ENCODE assay signal across 8 mouse cellular contexts in the genomic region with DNA sequence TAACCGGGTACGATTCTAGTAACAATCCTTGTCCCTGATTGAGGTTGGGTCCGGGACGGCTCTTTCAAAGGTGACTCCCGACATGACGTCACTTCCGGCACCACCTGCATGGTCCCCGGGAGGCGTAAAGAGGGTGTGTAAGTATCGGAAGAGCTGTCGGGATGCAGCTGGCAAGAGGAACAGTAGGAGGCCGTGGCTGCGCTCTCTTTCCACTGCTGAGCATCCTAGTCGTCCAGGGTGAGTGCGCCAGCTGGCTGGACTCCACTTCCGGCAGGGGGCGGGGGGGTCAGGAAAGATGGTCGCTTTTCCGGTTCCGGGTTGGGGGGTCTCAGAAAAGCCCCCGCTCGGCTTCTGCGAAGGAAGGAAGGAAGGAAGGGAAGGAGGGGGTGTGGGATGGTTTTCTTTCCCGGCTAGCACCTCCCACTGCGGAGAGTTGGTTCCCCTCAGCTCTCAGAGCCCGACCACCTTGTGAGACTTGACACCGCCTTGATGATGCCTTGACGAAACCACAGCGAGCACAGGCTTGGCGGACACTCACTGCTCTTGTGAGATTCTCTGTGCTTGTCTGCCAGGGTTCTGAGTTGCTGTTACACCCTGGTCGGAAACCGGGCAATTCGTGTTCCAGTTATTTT. TPM values are rescaled to one million over a fixed set of nuclear protein-coding genes. Genes with fewer than 3 reads are reported as not detected.
DNase-seq lines count a peak whose midpoint lies in the region.

A gene (plus strand): TSS at position 105 of the 632 bp plus-strand sequence.

- DNase-seq in WW6 (ENCODE audit: low read depth, low spot score): peak; percentile 84
- peak; percentile 82 to 89 for DNase-seq in cerebellum, postnatal 4 days (ENCODE audit: low spot score in 2 of 2)
- peak; percentile 84 for DNase-seq in gastrocnemius, postnatal 10 days
- DNase-seq in induced T-regulatory cell, adult 2 months (ENCODE audit: low read depth): peak; percentile 95
- DNase-seq in left cerebral cortex, adult 9 months (ENCODE audit: low spot score in 2 of 2): peak; percentile 64 to 87
- DNase-seq in right cerebral cortex, postnatal 10 days (ENCODE audit: low spot score in 2 of 2): peak; percentile 92 to 93
- DNase-seq in urinary bladder, postnatal 14 days (ENCODE audit: low spot score): peak; percentile 81

- H3K4me1 ChIP-seq in megakaryocyte, embryonic 14.5 days: peaks cover 7% of the 10 kb centered on the region

- H3K36me3 ChIP-seq in megakaryocyte, embryonic 14.5 days (replicated peaks; ENCODE audit: low read length): no peaks in the 10 kb centered on the region

- H3K9me3 ChIP-seq in megakaryocyte, embryonic 14.5 days: peaks cover 6% of the 10 kb centered on the region; the same call in 1 of the 2 replicates

- H3K4me3 ChIP-seq in megakaryocyte, embryonic 14.5 days (replicated peaks): peak within 1 kb of the TSS; percentile 84

- peaks cover 71% of the 10 kb centered on the region for H3K27me3 ChIP-seq in megakaryocyte, embryonic 14.5 days (replicated peaks)

RNA-seq across cellular contexts. Expression of the gene that starts here (rescaled TPM):
- total RNA-seq in gastrocnemius, postnatal 10 days (2021): 1 to 10 TPM; 1.3 to 2.0 TPM
- polyA plus RNA-seq in megakaryocyte, embryonic 14.5 days (2012; ENCODE audit: insufficient read depth, low replicate concordance): not detected in 2 replicates

Comparison
In these comparisons a context has a peak if more than half of its experiments do, and no peak if none do; other contexts are left out.
1. Peak in every context shown above with its lines: DNase-seq and H3K4me3 ChIP-seq.